Mouse (Mus musculus) CH12.LX (cell line): Measurements from ENCODE around the gene Gm49383. TPM values are rescaled to one million over a fixed set of nuclear protein-coding genes. Genes with fewer than 3 reads are reported as not detected.
"Not testable (repeated sequence)": the region's sequence is repeated elsewhere in the genome, so short reads cannot be mapped to it uniquely, and the experiment has no call there.

Experiments
- DNase-seq: peaks from one replicate; pipeline ENCODE4 v3.0.0-alpha.2; 2013; ENCODE audit errors: extremely low read depth
- H3K27ac ChIP-seq: 2 replicates; pipeline ENCODE4 v1.5.1; 2012; ENCODE audit warnings: low read depth, mild to moderate bottlenecking, control low read depth, moderate library complexity; ENCODE audit not compliant: insufficient read depth
- H3K27me3 ChIP-seq: replicated peaks from 2 replicates; pipeline ENCODE3; 2012; ENCODE audit warnings: inconsistent platforms
- H3K36me3 ChIP-seq, 2 experiments: replicated peaks in 1 of 2; 2 replicates each; pipeline versions ENCODE3 to v1.6.1; 2012; ENCODE audit warnings: inconsistent platforms in 1 of 2, low read length in 1 of 2, mild to moderate bottlenecking in 1 of 2, mixed read lengths in 1 of 2, moderate library complexity in 1 of 2; ENCODE audit not compliant: control insufficient read depth in 1 of 2, insufficient read depth in 1 of 2
- H3K4me1 ChIP-seq, 2 experiments: 2 replicates each; pipeline ENCODE4 v1.6.1; 2012; ENCODE audit warnings: inconsistent platforms in 1 of 2, moderate library complexity in 1 of 2; ENCODE audit not compliant: insufficient read depth in 2 of 2, control insufficient read depth in 1 of 2
- H3K4me2 ChIP-seq: 2 replicates; pipeline ENCODE4 v1.6.1; 2012; ENCODE audit warnings: low read depth, mild to moderate bottlenecking, control low read depth; ENCODE audit not compliant: poor library complexity, insufficient read depth, severe bottlenecking
- H3K4me3 ChIP-seq, 3 experiments: fragments of 150-350 bp in 1 of 3; sonication (generic) in 1 of 3; replicated peaks in 1 of 3; 2 replicates each; pipeline versions ENCODE3 to v1.5.1; 2011 to 2012; ENCODE audit warnings: low read depth in 2 of 3, low read length in 2 of 3, mild to moderate bottlenecking in 2 of 3, moderate library complexity in 2 of 3, control low read depth in 1 of 3, improper control_type of control experiment in 1 of 3, inconsistent platforms in 1 of 3, mixed read lengths in 1 of 3; ENCODE audit not compliant: poor library complexity in 1 of 3
- H3K79me2 ChIP-seq: replicated peaks from 2 replicates; pipeline ENCODE4 v1.6.1; 2012; ENCODE audit warnings: mild to moderate bottlenecking, moderate library complexity; ENCODE audit not compliant: control insufficient read depth, poor library complexity, insufficient read depth, severe bottlenecking; ENCODE audit errors: extremely low read depth
- H3K9ac ChIP-seq: 2 replicates; pipeline ENCODE4 v1.6.1; 2012; ENCODE audit warnings: low read depth, mild to moderate bottlenecking, control low read depth, moderate library complexity; ENCODE audit not compliant: insufficient read depth
- H3K9me3 ChIP-seq: replicated peaks from 2 replicates; pipeline ENCODE3; 2012; ENCODE audit warnings: low read length, inconsistent platforms, mixed read lengths
- BHLHE40 ChIP-seq: IDR thresholded peaks from 2 replicates; pipeline ENCODE4 v1.6.1; 2011; ENCODE audit warnings: mild to moderate bottlenecking, low read depth, low read length, improper control_type of control experiment
- CHD2 ChIP-seq: IDR thresholded peaks from 2 replicates; pipeline ENCODE4 v1.6.1; 2011; ENCODE audit warnings: low read length, improper control_type of control experiment
- ELF1 ChIP-seq: IDR thresholded peaks from 2 replicates; pipeline ENCODE4 v1.6.1; 2014; ENCODE audit warnings: low read depth, mild to moderate bottlenecking, inconsistent platforms, low read length, improper control_type of control experiment
- HCFC1 ChIP-seq: IDR thresholded peaks from 2 replicates; pipeline ENCODE4 v1.6.1; 2012; ENCODE audit warnings: low read depth, mild to moderate bottlenecking, inconsistent platforms, low read length, improper control_type of control experiment
- JUND ChIP-seq: conservative IDR thresholded peaks from 2 replicates; pipeline ENCODE4 v1.6.1; 2011; ENCODE audit warnings: low read depth, low read length, improper control_type of control experiment
- KAT2A ChIP-seq: IDR thresholded peaks from 2 replicates; pipeline ENCODE4 v1.6.1; 2012; ENCODE audit warnings: low read length, improper control_type of control experiment, inconsistent platforms; ENCODE audit not compliant: insufficient replicate concordance
- MAFK ChIP-seq: IDR thresholded peaks from 2 replicates; pipeline ENCODE4 v1.6.1; 2011; ENCODE audit warnings: low read length, improper control_type of control experiment; ENCODE audit not compliant: insufficient replicate concordance
- MAX ChIP-seq: IDR thresholded peaks from 2 replicates; pipeline ENCODE4 v1.6.1; 2011; ENCODE audit warnings: low read length, improper control_type of control experiment
- MEF2A ChIP-seq: IDR thresholded peaks from 2 replicates; pipeline ENCODE4 v1.6.1; 2014; ENCODE audit warnings: low read depth, mild to moderate bottlenecking, inconsistent platforms, low read length, improper control_type of control experiment, borderline replicate concordance
- MYC ChIP-seq: IDR thresholded peaks from 2 replicates; pipeline ENCODE4 v1.6.1; 2011; ENCODE audit warnings: low read depth, mild to moderate bottlenecking, improper control_type of control experiment, low read length
- NELFE ChIP-seq: IDR thresholded peaks from 2 replicates; pipeline ENCODE4 v1.6.1; 2011; ENCODE audit warnings: low read depth, low read length, improper control_type of control experiment
- NRF1 ChIP-seq: IDR thresholded peaks from 2 replicates; pipeline ENCODE4 v1.6.1; 2014; ENCODE audit warnings: low read depth, mild to moderate bottlenecking, inconsistent platforms, low read length, improper control_type of control experiment, moderate library complexity
- POLR2A ChIP-seq: IDR thresholded peaks from 2 replicates; pipeline ENCODE4 v1.6.1; 2011; ENCODE audit warnings: low read depth, mild to moderate bottlenecking, improper control_type of control experiment, low read length
- POLR2AphosphoS2 ChIP-seq: IDR thresholded peaks from 2 replicates; pipeline ENCODE4 v1.6.1; 2011; ENCODE audit warnings: low read depth, low read length, improper control_type of control experiment
- SIN3A ChIP-seq: IDR thresholded peaks from 2 replicates; pipeline ENCODE4 v1.6.1; 2012; ENCODE audit warnings: low read length, improper control_type of control experiment, inconsistent platforms
- TBP ChIP-seq: conservative IDR thresholded peaks from 2 replicates; pipeline ENCODE4 v1.6.1; 2011; ENCODE audit warnings: low read depth, low read length, improper control_type of control experiment
- TCF12 ChIP-seq: IDR thresholded peaks from 2 replicates; pipeline ENCODE4 v1.6.1; 2014; ENCODE audit warnings: low read depth, mild to moderate bottlenecking, inconsistent platforms, low read length, improper control_type of control experiment
- UBTF ChIP-seq: IDR thresholded peaks from 2 replicates; pipeline ENCODE4 v1.6.1; 2012; ENCODE audit warnings: low read depth, mild to moderate bottlenecking, inconsistent platforms, low read length, improper control_type of control experiment, moderate library complexity
- ZMIZ1 ChIP-seq: IDR thresholded peaks from 2 replicates; pipeline ENCODE4 v1.6.1; 2012; ENCODE audit warnings: low read depth, mild to moderate bottlenecking, inconsistent platforms, low read length, improper control_type of control experiment
- dilution Hi-C: fragments of 300-500 bp; cut with MboI; formaldehyde crosslinking; loops from 2 replicates; pipeline ENCODE4 v1.14.3; 2020; ENCODE audit warnings: low sequenced_read_pairs; ENCODE audit not compliant: extremely low pct_unique_long_range_greater_than_20kb, extremely low pct_ligation_motif_present
- in situ Hi-C: fragments of 300-500 bp; cut with MboI; formaldehyde crosslinking; loops from 3 replicates; pipeline ENCODE4 v1.14.3; 2019; ENCODE audit warnings: low sequenced_read_pairs, low pct_ligation_motif_present, low pct_unique_long_range_greater_than_20kb, mixed read lengths
- polyA plus RNA-seq: library from polyadenylated mRNA; unstranded; fragments of >175 nt; gene quantifications from 2 replicates; pipeline ENCODE4 v1.2.1, GENCODE M21; 2012; ENCODE audit warnings: low read depth; ENCODE audit not compliant: insufficient read length
- total RNA-seq, 2 experiments: library from RNA; depleted of rRNA; stranded (reverse); fragments of 300-350 nt in 1 of 2; fragments of >200 nt in 1 of 2; gene quantifications; 2 replicates each; pipeline ENCODE4 v1.2.3; 2012 to 2014

Gm49383 gene
- total and polyA plus RNA-seq, 3 experiments = 19.1 to 52.1 (median 21.3) TPM

DNA sequence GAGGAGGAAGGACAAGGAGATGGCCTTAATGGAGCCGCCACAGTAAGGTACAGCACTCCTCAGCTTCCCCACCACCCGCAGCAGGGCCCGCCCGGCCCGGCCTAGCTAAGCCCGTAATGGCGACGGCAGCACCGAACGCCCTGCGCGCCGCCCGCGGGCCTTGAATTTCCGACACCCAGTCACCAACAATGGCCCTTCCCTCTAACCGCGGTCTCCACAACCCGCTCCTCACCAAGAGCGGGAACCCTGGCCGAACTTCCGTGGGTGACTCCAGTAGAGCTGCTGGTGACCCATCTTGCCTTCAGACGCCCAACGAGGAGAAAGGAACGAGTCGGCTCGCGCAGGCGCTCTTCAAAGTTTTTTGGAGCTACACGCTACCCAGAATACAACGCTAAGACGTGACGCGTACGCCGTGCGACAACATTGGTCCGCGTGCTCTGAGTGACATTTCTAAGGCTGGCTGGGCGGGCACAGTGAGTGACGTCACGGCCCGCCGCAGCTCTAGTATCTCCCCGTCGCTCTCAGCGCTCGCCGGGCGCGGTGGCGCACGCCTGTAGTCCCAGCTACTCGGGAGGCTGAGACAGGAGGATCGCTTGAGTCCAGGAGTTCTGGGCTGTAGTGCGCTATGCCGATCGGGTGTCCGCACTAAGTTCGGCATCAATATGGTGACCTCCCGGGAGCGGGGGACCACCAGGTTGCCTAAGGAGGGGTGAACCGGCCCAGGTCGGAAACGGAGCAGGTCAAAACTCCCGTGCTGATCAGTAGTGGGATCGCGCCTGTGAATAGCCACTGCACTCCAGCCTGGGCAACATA is 37.9 kb downstream of the Gm49383 start, which contains the start of gene Rps29:
Gene Rps29, minus strand, starts transcription at position 422 of the 813 bp plus-strand sequence.
- peak; percentile 99 for DNase-seq
- TF ChIP-seq POLR2AphosphoS2 (peak; percentile 83; the same call in 1 of the 2 replicates), MYC (peak; percentile 92), TBP (peak; percentile 96), TCF12 (peak; percentile 93), BHLHE40 (peak; percentile 25; the same call in 1 of the 2 replicates), MAX (peak; percentile 81), KAT2A (peak; percentile 85), HCFC1 (peak; percentile 83), POLR2A (peak; percentile 98), MEF2A (0 out of 2 replicates have a peak, but pooled peaks have one; percentile 49), CHD2 (0 out of 2 replicates have a peak, but pooled peaks have one; percentile 28), MAFK (peak; percentile 86), NELFE (peak; percentile 98), JUND (0 out of 2 replicates have a peak, but pooled peaks have one; percentile 8), ZMIZ1 (peak; percentile 89), NRF1 (peak; percentile 83), SIN3A (peak; percentile 62), UBTF (peak; percentile 38; the same call in 1 of the 2 replicates), ELF1 (peak; percentile 91)
- H3K36me3 ChIP-seq = peaks cover 19 to 27% of the 10 kb centered on the region in 2 experiments
- H3K9ac ChIP-seq = peak within 1 kb of the TSS; percentile 84
- dilution Hi-C loops, H3K4me1 ChIP-seq, H3K27me3 ChIP-seq, H3K9me3 ChIP-seq, in situ Hi-C loops: not testable (repeated sequence)
- H3K4me3 ChIP-seq = peak within 1 kb of the TSS; percentile 87 to 99 (median 95)
- H3K27ac ChIP-seq = peak within 1 kb of the TSS; percentile 88
- peaks cover 16% of the 10 kb centered on the region for H3K79me2 ChIP-seq
- peak within 1 kb of the TSS; percentile 99 for H3K4me2 ChIP-seq

- in situ Hi-C loops (no loop called here), dilution Hi-C loops (no loop called here)
- no peak for DNase-seq
- Histone ChIP-seq H3K4me3 (peak overlapping the region; percentile 87 to 99 (median 95)), H3K79me2 (peaks cover 16% of the 10 kb centered on the region), H3K4me2 (peak overlapping the region; percentile 99; the same call in 1 of the 2 replicates), H3K4me1 (peaks cover 4 to 8% of the 10 kb centered on the region in 2 experiments; a peak in 3 of 4 replicates), H3K27me3 (no peaks in the 10 kb centered on the region), H3K9me3 (no peaks in the 10 kb centered on the region), H3K9ac (peak overlapping the region; percentile 84)
- TF ChIP-seq KAT2A (no peak), POLR2AphosphoS2 (peak; percentile 93; the same call in 1 of the 2 replicates)
- TF ChIP-seq, all 38 proteins: peak for 1
- H3K27ac ChIP-seq = peak overlapping the region; percentile 88
- peaks cover 19 to 27% of the 10 kb centered on the region in 2 experiments for H3K36me3 ChIP-seq
Observed at GRCm38 (mm10) chr12:69158366-69158764, 38.5 kb downstream of the Gm49383 start.
